In the genomic region with DNA sequence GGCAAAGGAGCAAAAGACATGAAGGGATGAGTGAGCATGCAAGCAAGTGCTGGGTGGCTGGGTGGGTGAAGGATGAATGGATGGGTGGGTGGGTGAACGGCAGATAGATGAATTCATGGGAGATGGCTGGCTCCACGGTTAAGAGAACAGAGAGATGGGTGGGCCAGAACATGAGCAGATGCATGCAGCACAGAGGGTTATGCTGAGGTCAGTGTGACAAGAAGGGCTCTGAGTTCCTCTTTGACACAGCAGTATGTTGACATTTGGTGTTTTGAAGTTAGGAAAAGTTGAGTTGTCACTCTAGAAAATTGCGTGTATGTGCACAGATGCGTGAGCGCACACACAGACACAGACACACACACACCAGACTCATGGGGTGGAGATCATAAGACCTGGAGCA, we compare ENCODE assay signal across 13 mouse cellular contexts.
"Had no signal": no experiment of that assay in that cellular context is flagged by ENCODE, and none has a peak within 500 bp of the region (broad histone marks: within the 10 kb centered on the region; RNA-seq: fewer than 3 reads in every experiment).

No protein-coding gene starts in this region.

- H3K9ac ChIP-seq: limb, embryonic 13.5 days; liver, embryonic 15.5 days; lung, embryonic 15.5 days; midbrain, embryonic 13.5 days; neural tube, embryonic 12.5 days had no signal

- H3K9me3 ChIP-seq: limb, embryonic 13.5 days; liver, embryonic 15.5 days; lung, embryonic 15.5 days; midbrain, embryonic 13.5 days; neural tube, embryonic 12.5 days had no signal

- H3K4me3 ChIP-seq: limb, embryonic 13.5 days; liver, embryonic 15.5 days; lung, embryonic 15.5 days; midbrain, embryonic 13.5 days; neural tube, embryonic 12.5 days had no signal

- H3K36me3 ChIP-seq: limb, embryonic 13.5 days; liver, embryonic 15.5 days; lung, embryonic 15.5 days; midbrain, embryonic 13.5 days; neural tube, embryonic 12.5 days had no signal

- DNase-seq: kidney, adult 8-10 months; kidney, postnatal 25 days; layer of hippocampus, adult 9-11 months; left cerebral cortex, postnatal 4 days; retina, postnatal 1 day; right cerebral cortex, postnatal 4 days; thymus, postnatal 4 days had no signal

- H3K27ac ChIP-seq: limb, embryonic 13.5 days; liver, embryonic 15.5 days; lung, embryonic 15.5 days; midbrain, embryonic 13.5 days; neural tube, embryonic 12.5 days had no signal

- ATAC-seq: intestine, postnatal 0 days; midbrain, embryonic 13.5 days had no signal

- H3K4me2 ChIP-seq: limb, embryonic 13.5 days; liver, embryonic 15.5 days; lung, embryonic 15.5 days; midbrain, embryonic 13.5 days; neural tube, embryonic 12.5 days had no signal

- H3K27me3 ChIP-seq: limb, embryonic 13.5 days; liver, embryonic 15.5 days; lung, embryonic 15.5 days; neural tube, embryonic 12.5 days had no signal
